Mouse (Mus musculus): ENCODE results near the gene Zcchc12. TPM values are rescaled to one million over a fixed set of nuclear protein-coding genes. Genes with fewer than 3 reads are reported as not detected.

The Zcchc12 gene
- polyA plus RNA-seq (2012; ENCODE audit: insufficient read depth, low replicate concordance): not detected in 2 replicates

DNA sequence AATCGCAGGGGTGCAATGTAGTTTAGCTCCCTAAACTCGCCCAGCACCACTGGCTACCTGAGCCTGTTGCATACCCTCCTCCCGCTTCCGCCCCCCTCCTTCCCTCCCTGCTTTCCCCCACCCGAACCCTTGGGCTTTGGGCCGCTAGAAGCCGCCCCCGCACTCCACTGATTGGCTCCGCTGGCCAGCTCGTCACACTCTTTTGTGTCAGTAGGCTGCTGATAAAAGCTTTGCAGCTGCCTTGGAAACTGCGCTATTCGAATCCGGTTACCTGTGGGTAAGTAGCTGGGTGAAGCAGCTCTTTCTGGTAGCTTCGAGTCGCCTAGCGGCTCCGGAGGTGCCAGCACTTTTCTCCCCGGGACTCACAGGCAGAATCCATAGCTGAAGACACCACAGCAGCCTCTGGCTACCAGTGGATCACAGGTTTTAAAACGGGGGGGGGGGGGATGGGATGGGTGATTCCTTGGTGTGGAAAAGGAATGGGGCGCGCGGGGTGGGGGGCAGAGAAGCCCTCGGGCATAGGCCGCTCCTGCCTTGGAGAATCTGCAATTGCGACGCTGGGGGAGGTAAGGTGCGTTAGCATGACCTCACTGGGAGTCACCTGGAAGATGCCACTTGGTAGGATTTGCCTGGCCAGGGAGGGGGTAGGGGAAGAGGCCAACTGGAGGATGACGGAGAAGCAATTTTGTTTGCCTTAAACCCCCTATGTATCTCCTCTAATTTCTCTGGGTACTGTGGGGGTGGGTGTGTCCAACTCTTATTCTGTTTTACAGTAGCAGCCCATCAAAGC, at the start of gene Zcchc12:
TSS of gene Zcchc12 (plus strand) at position 169 of the 790 bp plus-strand sequence.
- Histone ChIP-seq H3K36me3 (replicated peaks; ENCODE audit: low read length) (no peaks in the 10 kb centered on the region), H3K4me1 (no peaks in the 10 kb centered on the region), H3K4me3 (replicated peaks) (no peak within 1 kb of the TSS), H3K9me3 (no peaks in the 10 kb centered on the region), H3K27me3 (replicated peaks) (peaks cover 37% of the 10 kb centered on the region)
- TF ChIP-seq FLI1 (IDR thresholded peaks at IDR 0.05; ENCODE audit: low read length) (no peak), GATA1 (IDR thresholded peaks at IDR 0.05; ENCODE audit: borderline replicate concordance, low read length) (no peak)

GRCm38 (mm10) chrX:36146746-36147145, 49.0 kb upstream of the Zcchc12 start:
- no peak for TF ChIP-seq GATA1 (IDR thresholded peaks at IDR 0.05; ENCODE audit: borderline replicate concordance, low read length)
- TF ChIP-seq FLI1 (IDR thresholded peaks at IDR 0.05; ENCODE audit: low read length): no peak
- Histone ChIP-seq H3K36me3 (replicated peaks; ENCODE audit: low read length) (no peaks in the 10 kb centered on the region), H3K9me3 (no peaks in the 10 kb centered on the region), H3K4me1 (no peaks in the 10 kb centered on the region), H3K4me3 (replicated peaks) (no peak overlapping the region), H3K27me3 (replicated peaks) (peaks cover 10% of the 10 kb centered on the region)

GRCm38 (mm10) chrX:36150100-36150499, 45.6 kb upstream of the Zcchc12 start:
- Histone ChIP-seq H3K27me3 (replicated peaks) (peaks cover 6% of the 10 kb centered on the region), H3K4me1 (no peaks in the 10 kb centered on the region), H3K4me3 (replicated peaks) (no peak overlapping the region), H3K9me3 (no peaks in the 10 kb centered on the region), H3K36me3 (replicated peaks; ENCODE audit: low read length) (no peaks in the 10 kb centered on the region)
- TF ChIP-seq FLI1 (IDR thresholded peaks at IDR 0.05; ENCODE audit: low read length): no peak
- TF ChIP-seq GATA1 (IDR thresholded peaks at IDR 0.05; ENCODE audit: borderline replicate concordance, low read length): no peak

DNA sequence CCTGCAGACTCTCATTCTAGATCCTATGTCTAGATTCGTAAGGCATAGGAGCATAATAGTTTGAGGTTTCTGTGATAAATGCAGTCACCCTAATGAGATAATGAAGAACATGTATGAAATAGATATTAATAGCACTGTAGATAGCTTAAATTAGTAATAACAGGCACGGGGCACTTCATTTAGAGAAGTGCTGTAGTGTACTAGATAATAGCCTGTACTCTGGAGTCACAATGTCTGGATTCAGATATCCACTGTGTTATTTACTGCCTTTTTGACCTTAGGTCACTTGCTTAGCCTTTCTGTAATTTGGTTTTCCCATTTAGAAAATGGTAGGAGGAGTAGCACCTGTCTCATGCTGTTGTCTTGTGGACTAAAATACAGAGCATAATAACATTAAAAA, 39.0 kb upstream of the Zcchc12 start:
- Histone ChIP-seq H3K9me3 (no peaks in the 10 kb centered on the region), H3K4me1 (peaks cover 4% of the 10 kb centered on the region; the same call in 1 of the 2 replicates), H3K27me3 (replicated peaks) (peaks cover 9% of the 10 kb centered on the region), H3K36me3 (replicated peaks; ENCODE audit: low read length) (no peaks in the 10 kb centered on the region), H3K4me3 (replicated peaks) (no peak overlapping the region)
- TF ChIP-seq FLI1 (IDR thresholded peaks at IDR 0.05; ENCODE audit: low read length) (no peak), GATA1 (IDR thresholded peaks at IDR 0.05; ENCODE audit: borderline replicate concordance, low read length) (no peak)

DNA sequence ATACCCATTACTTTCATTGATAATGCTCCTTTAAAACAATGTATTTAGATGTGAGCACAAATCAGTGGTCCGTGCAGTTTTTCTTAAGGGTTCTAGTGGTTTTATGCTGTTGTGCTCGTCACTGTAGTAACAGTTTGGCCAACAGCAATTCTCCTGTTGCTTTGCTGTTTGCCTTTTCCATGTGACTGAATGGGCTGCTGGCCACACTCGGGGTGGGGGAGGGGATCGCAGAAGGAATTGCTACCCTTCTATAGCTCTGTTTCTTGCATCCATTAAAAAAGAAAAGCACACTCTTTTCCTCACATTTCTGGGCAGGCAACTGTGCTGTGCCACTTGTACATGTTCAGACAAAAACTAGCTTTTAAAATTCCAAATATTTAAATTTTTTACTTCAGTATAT, 34.1 kb upstream of the Zcchc12 start:
- no peaks in the 10 kb centered on the region for H3K9me3 ChIP-seq
- H3K36me3 ChIP-seq (replicated peaks; ENCODE audit: low read length): no peaks in the 10 kb centered on the region
- peaks cover 4% of the 10 kb centered on the region; the same call in 1 of the 2 replicates for H3K4me1 ChIP-seq
- peaks cover 7% of the 10 kb centered on the region for H3K27me3 ChIP-seq (replicated peaks)
- H3K4me3 ChIP-seq (replicated peaks): no peak overlapping the region
- TF ChIP-seq FLI1 (IDR thresholded peaks at IDR 0.05; ENCODE audit: low read length): no peak
- no peak for TF ChIP-seq GATA1 (IDR thresholded peaks at IDR 0.05; ENCODE audit: borderline replicate concordance, low read length)

- no peaks in the 10 kb centered on the region for H3K36me3 ChIP-seq (replicated peaks; ENCODE audit: low read length)
- H3K9me3 ChIP-seq: no peaks in the 10 kb centered on the region
- TF ChIP-seq GATA1 (IDR thresholded peaks at IDR 0.05; ENCODE audit: borderline replicate concordance, low read length) (no peak), FLI1 (IDR thresholded peaks at IDR 0.05; ENCODE audit: low read length) (no peak)
- H3K4me3 ChIP-seq (replicated peaks): no peak overlapping the region
- H3K4me1 ChIP-seq: no peaks in the 10 kb centered on the region
- peaks cover 10% of the 10 kb centered on the region for H3K27me3 ChIP-seq (replicated peaks)
Observed at GRCm38 (mm10) chrX:36183625-36184024, 12.1 kb upstream of the Zcchc12 start.

- H3K4me3 ChIP-seq (replicated peaks): no peak overlapping the region
- H3K36me3 ChIP-seq (replicated peaks; ENCODE audit: low read length): no peaks in the 10 kb centered on the region
- no peak for TF ChIP-seq GATA1 (IDR thresholded peaks at IDR 0.05; ENCODE audit: borderline replicate concordance, low read length)
- TF ChIP-seq FLI1 (IDR thresholded peaks at IDR 0.05; ENCODE audit: low read length): no peak
- no peaks in the 10 kb centered on the region for H3K4me1 ChIP-seq
- no peaks in the 10 kb centered on the region for H3K9me3 ChIP-seq
- peaks cover 5% of the 10 kb centered on the region for H3K27me3 ChIP-seq (replicated peaks)
Observed at GRCm38 (mm10) chrX:36186036-36186435, 9.7 kb upstream of the Zcchc12 start.

- no peaks in the 10 kb centered on the region for H3K9me3 ChIP-seq
- TF ChIP-seq GATA1 (IDR thresholded peaks at IDR 0.05; ENCODE audit: borderline replicate concordance, low read length) (no peak), FLI1 (IDR thresholded peaks at IDR 0.05; ENCODE audit: low read length) (no peak)
- no peak overlapping the region for H3K4me3 ChIP-seq (replicated peaks)
- peaks cover 5% of the 10 kb centered on the region for H3K27me3 ChIP-seq (replicated peaks)
- H3K36me3 ChIP-seq (replicated peaks; ENCODE audit: low read length): no peaks in the 10 kb centered on the region
- no peaks in the 10 kb centered on the region for H3K4me1 ChIP-seq
Observed at GRCm38 (mm10) chrX:36186443-36186842, 9.3 kb upstream of the Zcchc12 start.

DNA sequence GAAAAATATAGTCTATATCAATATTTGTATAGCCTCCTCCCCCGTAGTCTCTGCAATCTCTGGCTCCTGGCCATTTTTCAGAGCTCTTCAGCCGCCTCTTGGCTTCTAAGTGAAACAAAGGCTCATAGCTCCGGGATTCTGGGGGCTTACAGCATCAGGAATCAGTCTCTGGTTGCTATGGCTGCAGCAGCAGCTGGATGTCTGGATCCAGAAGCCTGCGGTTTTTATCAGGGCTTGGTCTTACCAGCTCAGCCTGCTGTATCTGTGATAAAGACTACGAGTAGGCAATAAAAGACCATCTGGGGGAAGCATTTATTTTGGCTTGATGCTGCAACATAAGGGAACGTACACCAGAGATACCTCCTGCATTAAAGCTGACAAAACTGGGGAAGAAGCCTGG, 1.8 kb upstream of the Zcchc12 start:
- Histone ChIP-seq H3K36me3 (replicated peaks; ENCODE audit: low read length) (no peaks in the 10 kb centered on the region), H3K4me1 (no peaks in the 10 kb centered on the region), H3K9me3 (no peaks in the 10 kb centered on the region), H3K27me3 (replicated peaks) (peaks cover 32% of the 10 kb centered on the region), H3K4me3 (replicated peaks) (no peak overlapping the region)
- TF ChIP-seq GATA1 (IDR thresholded peaks at IDR 0.05; ENCODE audit: borderline replicate concordance, low read length) (no peak), FLI1 (IDR thresholded peaks at IDR 0.05; ENCODE audit: low read length) (no peak)

- Histone ChIP-seq H3K4me3 (replicated peaks) (no peak overlapping the region), H3K36me3 (replicated peaks; ENCODE audit: low read length) (no peaks in the 10 kb centered on the region), H3K27me3 (replicated peaks) (peaks cover 12% of the 10 kb centered on the region), H3K4me1 (no peaks in the 10 kb centered on the region), H3K9me3 (0 out of 2 replicates have a peak, but pooled peaks cover 5% of the 10 kb centered on the region)
- no peak for TF ChIP-seq FLI1 (IDR thresholded peaks at IDR 0.05; ENCODE audit: low read length)
Observed at GRCm38 (mm10) chrX:36209554-36209953, 13.8 kb downstream of the Zcchc12 start.

Measured in megakaryocyte, embryonic 14.5 days (primary cell).